Mouse (Mus musculus): Measurements from ENCODE around the gene Draxin.
"Not testable (repeated sequence)": the region's sequence is repeated elsewhere in the genome, so short reads cannot be mapped to it uniquely, and the experiment has no call there.

Gene Draxin

DNA sequence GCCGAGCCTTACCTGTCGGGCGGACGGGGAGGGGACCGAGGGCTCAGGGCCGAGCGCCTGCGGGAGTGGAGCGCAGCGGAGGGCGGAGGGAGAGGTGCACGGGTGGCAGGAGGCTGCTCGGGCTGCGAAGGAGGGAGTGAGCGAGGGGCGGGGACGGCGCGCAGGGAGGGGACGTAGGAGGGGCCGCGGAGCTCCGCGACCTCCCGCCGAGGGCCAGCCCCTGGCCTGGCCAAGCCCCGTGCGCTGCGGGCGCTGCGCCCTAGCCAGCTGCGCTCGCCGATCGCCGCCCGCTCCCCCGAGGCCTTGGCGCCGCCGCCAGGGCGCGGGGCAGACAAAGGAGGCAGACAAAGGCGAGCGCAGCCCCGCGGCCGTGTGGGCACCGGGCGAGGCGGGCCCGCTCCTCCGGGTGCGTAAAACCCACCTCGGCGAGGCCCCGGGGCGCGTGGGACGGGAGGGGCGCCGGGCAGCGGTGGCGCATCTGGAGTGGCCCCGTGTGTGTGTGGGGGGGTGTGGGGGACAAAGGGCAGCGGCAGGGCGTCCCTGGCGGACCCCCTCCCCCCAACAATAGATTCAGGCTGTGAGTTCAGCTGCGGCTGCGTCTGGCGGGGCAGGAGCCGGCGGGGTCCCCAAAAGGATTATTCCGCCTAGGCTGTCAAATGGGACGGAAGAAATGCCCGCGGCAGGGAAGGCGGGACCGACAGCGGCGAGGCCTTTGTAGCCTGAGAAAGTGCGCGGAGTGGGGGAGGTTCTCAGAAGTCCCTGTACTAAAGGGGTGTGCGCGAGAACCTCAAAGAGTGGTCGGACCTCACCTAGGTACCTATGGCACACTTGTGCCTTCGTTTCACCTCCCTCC lies at the start of gene Draxin:
TSS of gene Draxin (minus strand) at position 138 of the 853 bp plus-strand sequence.
- peak; percentile 50 to 60 for DNase-seq

DNA sequence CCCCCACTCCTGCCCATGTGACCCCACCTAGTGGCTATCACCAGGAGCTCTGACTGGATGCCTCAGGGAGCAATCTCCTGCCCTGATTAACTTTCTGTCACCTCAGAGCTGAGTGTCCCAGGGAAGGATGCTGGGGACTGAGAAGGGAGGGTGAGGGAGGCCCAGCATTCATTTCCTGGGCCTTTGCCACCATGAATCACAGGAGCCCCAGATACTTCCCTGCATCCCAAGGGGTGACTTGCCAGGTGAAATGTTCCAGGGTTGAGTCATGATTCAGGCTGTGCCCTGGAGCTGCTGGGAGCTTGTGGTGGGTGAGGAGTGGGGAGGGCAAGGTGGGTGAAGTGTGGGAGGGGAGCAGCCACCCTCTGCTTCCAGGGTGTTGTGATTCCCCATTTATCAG lies 47.2 kb upstream of the Draxin start:
- no peak for DNase-seq

DNA sequence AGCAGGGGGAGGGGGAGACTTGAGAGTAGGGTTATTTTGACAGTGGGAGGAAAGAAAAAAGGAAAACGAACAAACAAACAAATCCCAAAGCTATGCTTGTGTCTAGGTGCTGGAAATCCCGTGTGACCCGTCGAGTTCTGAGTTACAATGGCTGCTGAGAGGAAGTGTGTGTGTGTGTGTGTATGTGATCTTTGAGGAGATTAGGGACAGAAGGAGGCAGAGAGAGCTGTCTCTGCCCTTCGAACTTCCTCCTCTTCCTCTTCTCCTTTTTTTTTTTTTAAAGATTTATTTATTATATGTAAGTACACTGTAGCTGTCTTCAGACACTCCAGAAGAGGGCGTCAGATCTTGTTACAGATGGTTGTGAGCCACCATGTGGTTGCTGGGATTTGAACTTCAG lies 46.1 kb upstream of the Draxin start:
- not testable (repeated sequence) for DNase-seq

DNA sequence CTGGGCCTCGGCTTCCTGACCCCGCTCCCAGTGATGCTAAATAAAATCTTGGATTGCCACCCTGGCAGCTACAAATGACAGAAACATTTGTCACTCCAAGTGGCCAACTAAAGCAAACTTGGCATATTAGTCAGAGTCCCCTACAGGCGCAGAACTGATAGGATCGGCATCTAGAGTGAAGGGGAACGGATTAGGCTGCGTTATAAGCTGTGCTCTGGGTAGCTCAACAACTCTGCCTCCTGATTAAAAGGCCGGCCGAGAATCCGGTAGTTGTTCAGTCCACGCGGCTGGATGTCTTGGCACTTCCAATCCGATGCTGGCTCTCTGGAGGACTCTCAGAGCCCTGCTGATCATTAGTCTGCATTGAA lies 44.0 kb upstream of the Draxin start:
- no peak for DNase-seq

DNA sequence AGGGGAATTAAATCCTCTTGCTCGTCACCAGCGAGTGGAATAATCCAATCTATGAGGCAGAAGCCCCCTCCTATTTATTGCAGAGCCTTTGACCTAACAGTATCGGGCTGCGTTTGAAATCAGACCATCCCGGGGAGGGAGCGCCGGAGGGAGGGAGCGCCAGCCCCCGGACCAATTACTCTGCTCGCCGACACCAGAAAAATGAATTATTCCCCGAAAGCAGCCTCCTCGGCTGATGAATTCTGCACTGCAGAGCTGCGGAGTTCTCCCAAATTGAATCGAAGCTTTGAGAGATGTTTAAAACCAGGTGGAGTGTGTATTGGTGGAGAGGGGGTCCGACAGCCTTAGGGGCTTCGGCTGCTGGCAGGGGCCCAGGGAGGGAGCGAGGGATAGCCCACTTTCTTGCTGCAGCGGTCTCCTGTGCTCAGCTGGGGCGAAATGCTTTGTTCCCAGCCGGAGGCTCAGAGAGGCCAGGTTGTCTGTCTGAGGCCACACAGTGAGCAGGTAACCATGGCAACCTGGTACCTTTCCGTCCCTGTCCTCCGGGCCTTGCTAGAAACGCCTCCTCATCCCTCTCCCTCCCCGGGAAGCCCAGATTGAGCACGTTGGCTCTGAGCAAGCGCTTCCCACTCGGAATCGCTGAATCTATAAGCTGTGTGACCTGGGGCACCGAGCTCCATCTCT lies 43.5 kb upstream of the Draxin start:
- no peak for DNase-seq

DNA sequence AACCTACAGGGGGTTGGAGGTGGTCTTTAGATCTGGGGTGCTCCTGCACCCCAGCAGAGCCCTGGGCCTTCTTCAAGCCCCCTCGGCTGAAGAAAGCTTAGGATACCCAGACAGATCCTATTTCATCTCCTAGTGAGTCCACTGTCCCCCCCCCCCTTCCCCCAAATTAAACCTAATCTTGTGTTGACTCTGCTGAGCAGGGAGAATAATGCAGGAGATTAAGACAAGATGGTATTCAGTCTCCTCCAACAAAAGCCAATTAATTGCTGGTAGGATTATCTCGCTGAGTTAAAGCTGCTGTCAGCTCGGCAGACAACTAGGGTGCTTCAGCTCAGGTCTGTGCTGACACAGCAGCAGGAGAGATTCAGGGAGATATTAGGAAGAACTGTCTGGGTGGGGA lies 40.8 kb upstream of the Draxin start:
- DNase-seq: no peak

DNA sequence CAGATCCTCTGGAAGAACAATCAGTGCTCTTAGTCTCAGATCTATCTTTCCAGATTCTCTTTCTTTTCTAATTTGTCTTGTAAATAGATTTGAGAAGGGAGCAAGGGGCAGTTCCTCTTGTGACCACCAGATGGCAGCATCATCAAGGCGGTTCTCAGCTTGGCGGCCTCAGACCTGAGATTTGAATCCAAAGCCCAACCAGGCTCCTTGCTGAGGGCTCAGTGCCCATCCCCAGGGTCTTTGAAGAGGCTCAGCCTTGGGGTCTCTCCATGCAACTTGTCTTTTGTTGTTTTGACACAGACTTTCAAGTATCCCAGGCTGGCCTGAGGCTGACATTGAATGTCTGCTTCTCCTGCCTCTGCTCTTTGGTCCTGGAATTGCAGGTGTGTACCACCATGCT lies 40.3 kb upstream of the Draxin start:
- DNase-seq: no peak

DNA sequence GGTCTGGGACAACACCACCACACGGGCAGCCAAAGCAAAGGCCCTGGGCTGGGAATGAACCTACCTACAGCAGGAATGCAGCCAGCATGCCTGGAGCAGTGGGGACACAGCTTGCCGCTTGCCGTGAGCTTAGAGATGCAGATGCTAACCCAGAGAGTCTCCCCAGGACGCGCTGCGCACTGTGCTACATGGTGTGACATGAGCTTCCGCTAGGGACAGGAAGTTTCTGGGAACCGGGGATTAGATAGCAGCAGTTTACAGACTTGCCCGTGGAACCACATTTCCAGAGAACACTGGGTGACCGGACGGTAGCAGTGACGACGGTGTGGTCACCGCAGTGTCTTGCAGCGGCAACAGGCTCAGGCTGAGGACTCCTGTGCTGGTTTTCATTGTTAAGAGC lies 39.1 kb upstream of the Draxin start:
- DNase-seq: no peak

DNA sequence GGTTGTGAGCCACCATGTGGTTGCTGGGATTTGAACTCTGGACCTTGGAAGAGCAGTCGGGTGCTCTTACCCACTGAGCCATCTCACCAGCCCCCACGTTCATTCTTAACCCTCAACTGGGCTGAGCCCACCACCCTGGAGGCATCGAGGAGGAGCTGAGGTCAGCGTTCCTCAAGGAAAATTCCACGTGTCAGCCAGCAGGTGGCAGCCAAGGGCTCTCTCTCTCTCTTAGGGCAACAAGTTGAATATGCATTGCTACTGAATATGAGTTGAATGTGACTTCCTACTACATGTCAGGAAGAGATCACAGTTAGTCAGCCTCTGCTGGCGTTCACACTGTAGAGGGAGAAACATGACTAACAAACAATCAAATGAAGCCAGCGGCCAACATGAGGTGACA lies 37.8 kb upstream of the Draxin start:
- peak; percentile 39 to 59 for DNase-seq

DNA sequence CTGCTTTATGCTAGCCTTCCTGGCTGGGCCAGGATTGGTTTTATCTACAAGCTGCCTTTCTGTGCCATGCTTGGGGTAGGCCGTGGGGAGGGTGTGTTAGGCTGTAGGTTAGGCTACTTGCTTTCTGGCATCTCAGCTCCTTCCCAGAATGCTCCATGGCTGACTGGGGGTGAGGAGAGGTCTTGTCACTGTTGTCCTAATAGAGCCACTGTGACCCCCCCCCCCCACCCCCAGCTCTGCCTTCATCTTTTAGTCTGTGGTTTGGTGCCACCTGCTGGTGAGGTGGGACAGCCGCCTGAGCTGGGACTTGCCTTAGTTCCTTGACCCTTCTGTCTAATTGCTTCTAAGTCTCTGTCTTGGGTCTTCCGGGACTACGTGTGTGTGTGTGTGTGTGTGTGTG lies 36.5 kb upstream of the Draxin start:
- DNase-seq: peak; percentile 56 to 72

DNA sequence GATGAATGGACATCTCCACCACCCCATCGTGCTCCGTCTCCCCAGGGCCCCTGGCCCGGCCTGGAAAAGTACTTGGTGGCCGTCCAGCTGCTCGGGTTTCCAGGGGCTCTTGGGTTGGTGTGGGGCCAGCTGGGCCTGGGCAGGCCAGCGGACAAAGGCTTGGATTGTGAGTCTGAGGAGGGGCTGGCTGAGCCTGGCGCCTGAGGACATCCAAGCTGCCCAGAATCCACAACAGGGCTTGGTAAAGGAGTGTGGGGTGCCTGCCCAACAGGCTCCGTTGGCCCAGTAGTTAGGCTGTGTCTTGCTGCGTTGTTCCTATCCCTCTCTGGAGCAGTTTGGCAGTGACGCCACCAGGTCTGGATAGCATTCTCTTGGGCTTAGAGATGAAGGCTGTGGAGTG lies 35.9 kb upstream of the Draxin start:
- no peak for DNase-seq

DNA sequence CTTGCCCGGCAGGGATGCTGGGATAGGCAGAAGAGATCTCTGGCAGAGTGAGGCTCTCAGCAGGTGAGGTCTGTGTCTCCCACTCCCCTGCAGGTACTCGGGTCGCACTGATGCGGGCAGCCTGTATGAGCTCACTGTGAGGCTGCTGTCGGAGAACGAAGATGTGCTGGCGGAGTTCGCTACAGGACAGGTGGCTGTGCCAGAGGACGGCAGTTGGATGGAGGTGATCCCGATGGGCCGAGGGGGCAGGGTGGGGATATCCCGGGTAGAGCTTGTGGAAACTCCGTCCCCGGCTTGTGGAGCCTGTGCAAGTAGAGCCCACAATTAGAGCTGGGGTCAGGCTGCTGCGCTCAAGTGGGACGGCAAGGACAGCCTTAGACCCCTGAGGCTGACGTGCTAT lies 35.1 kb upstream of the Draxin start:
- DNase-seq: no peak

DNA sequence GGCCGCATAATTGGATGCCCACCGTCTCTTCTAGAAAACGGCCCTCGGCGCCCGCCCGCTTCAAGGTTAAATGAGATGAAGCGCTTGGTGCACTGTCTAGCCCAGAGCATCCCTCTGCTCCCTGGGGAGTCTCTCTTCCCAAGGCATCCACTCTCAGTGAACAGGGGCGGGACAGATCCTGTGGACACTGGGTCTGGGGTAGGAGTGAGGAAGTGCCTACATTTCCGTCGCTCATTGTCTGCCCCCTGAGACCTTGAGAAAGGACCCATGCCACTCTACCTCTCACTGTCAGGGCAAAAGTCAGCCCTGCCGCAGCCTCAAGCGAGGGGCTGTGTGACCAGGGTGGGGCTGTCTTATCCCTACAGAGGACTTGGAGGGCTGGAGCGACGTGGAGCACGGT lies 34.0 kb upstream of the Draxin start:
- DNase-seq: no peak

DNA sequence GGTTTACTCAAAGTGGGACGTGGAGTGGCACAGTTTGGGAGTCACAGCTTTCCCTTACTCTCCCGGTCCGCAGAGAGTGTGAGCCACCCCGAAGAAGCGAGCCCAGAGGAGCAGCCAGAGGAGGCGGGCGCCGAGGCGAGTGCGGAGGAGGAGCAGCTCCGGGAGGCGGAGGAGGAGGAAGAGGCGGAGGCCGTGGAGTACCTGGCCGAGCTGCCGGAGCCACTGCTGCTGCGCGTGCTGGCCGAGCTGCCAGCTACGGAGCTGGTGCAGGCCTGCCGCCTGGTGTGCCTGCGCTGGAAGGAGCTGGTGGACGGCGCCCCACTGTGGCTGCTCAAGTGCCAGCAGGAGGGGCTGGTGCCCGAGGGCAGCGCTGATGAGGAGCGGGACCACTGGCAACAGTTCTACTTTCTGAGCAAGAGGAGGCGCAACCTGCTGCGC lies 33.5 kb upstream of the Draxin start:
- peak; percentile 89 to 92 for DNase-seq

DNA sequence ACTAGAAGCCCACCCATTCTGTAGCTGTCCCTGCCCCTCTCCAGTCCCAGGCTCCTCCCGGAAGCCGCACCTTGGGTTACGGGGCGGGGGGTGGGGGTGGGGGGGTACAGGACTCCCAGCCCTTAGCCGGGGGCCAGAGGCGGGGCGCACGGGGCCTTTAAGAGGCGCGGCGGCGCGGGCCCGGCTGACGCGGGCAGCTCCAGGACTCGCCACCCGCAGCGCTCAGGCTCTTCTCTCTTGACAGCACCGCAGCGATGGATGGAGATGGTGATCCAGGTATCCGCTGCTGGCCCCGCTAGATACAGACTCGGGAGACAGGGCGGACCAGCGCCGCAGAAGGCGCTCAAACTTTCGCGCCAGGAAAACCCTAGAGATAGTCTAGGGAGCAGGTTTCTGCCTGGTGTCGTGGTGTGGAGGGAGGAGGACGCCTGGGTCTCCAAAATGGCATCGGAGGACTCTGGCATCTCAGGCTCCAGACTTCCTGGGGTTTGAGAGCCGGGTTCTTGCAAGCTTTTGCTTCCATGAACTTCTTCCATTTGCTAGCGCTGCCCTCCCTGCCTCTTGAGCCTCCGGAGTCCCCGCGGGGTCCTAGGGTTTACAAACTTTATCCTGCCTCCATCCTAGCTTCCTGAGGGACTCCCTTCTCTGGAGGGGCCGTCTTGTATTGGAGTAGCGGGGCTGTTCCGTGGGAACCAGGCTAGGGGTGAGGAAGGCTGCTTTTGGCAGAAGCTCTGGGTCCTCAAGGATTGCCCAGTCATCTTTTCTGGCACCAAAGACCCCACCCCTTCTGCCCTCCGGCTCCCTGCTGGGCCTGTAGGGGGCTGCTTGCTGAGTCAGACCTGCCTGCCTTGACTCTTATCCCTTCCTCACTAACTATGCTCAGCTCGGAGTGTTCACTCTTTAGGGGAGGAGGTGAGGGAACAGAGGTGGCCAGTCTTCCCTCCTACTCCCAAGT lies 30.2 kb upstream of the Draxin start, which contains the start of the genes Fbxo44 and Fbxo2:
TSS of gene Fbxo44 (minus strand) at position 47 of the 955 bp plus-strand sequence.
TSS of gene Fbxo2 (plus strand) at position 186 of the 955 bp plus-strand sequence.
- DNase-seq: no peak

DNA sequence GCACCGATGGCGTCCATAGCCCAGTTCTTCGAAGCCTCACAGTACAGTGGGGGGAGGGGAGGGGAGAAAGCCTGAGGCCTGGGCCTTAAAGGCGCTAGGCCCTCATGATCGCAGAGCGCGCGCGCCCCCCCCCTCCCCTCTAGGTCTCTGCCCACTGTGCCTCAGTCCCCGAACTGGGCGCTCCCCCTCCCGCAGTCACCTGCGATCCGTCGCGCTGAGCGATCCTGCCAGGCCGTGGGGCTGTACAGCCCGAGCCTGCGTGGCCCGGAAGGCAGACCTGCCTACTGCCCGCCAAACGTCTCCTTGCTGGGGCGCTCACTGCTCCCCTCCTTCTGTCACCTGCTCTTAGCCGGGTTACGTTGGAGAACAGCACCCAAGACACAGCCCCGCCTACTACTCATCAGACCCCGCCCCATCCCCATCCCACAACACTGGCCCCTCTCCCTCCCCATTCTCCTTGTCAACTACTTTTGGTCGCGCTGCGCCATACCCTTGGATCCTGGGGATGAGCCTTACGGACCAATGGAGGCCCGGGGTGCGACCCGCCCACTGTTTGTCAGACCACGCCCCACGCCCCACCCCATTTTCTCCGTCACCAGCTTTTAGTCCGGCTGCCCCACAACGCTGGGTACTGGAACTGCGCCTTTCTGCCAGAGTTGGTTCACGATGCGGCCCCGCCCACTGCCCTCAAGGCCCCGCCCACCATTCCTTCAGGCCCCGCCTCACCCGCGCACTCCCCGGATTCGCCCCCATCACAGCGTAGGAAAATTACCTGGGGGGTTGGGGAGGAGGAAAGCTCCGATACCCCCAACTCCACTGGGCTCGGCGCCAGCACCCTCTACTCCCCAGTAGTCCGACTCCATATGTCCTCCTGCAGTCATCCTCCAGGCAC lies 29.3 kb upstream of the Draxin start:
- peak; percentile 95 to 96 for DNase-seq

DNA sequence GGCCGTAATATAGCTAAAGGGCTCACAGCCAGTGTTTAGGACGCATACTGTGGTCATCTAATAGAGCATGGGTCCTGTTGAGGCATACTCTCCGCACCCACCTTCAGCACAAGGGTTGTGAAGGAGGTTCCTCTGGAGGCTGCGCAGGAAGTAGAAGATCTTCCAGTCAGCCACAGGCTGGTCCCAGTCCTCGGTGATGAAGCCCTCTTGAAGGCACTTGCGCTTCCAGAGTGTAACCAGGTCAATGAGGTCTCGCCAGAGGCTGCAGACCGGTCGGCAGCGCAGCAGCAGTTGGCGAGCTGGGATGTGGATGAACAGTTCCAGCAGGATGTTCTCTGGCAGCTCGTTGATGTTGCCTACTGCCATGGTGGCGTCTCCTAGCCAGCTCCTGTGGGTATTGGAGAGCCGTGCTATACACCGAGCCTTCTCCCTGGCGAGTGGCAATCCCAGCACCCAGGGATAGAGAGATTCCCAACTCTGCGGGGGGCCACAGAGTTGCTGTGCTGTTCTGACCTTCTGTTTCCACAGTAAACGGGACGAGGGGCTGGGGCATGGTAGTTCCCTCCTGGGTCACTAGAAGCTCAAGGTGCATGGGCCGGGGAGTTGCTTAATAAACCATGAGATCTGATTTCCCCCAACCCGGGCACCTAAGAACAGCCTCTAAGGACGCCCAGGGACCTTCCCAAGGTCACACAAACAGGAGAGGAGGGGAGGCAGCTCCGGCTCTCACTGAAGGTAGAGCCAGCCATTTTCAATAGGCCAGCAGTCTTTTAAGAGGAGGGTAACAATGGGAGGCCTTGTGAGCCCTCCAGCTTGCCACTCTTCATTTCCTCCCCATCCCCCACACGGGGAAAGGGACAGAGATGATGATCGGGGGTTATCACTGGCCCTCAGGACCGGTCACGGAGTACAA lies 28.2 kb upstream of the Draxin start:
- no peak for DNase-seq

DNA sequence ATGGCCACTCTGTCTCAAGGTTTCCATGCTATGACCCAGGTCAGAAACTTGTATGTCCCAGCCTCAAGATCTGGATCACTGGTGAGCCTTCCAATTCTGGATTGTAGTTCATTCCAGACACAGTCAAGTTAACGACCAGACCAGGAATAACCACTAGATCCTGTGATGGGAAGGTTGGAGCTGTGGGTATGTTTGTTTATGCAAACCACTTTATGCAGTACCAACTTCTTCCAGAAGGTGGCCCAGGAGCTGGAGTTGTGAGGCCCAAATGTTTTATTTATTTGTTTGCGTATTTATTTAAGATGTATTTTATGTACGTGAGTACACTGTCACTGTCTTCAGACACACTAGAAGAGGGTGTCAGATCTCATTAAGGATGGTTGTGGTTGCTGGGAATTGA lies 24.5 kb upstream of the Draxin start:
- DNase-seq: no peak

DNA sequence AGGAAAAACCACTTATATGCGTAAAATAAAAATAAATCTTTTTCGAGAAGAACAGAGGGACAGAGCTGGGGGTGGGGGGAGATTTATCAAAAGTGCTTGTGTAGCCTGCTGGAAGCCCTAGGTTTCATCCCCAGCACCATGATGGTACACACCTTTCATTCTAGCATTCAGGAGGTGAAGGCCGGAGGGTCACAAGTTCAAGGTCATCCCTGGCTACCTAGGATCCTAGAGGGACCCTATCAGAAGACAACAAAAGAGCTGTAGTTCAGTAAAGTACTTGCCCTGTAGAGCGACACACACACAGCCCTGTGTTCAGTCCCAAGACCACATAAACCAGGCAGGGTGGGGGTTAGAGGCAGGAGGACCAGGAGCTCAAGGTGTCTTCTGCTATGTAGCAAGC lies 23.5 kb upstream of the Draxin start:
- no peak for DNase-seq

DNA sequence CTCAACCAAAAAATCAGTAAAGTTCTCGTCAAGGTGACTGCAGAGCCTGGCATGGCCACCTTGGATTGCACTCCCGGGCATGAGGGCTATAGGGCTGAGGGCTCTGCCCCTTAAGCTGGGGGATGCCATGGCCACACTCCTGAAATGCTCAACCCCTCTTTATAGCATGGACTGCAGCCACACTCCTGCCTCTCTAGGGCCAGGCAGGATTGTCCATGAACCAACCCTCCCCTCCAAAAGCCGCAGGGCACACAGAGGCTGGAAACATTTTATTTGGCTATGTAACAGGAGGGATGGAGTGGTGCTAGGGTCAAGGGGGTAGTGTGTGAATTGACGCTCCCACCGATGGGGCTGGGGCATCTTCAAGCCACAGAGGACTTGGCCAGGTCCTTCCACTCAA lies 22.0 kb upstream of the Draxin start:
- DNase-seq: no peak
